Mouse (Mus musculus): ENCODE results near the gene Chat. TPM values are rescaled to one million over a fixed set of nuclear protein-coding genes. Genes with fewer than 3 reads are reported as not detected.

The Chat gene
- 1.2 and 1.5 TPM in 2 replicates for polyA plus RNA-seq (2021; fragmentation: Nextera tagmentation)
- long read RNA-seq, experiment 1, partial matches to known transcripts, result 44 of 51 reads
- long read RNA-seq, experiment 1, other reads (novel, unspliced or antisense), result 7 of 51 reads
- long read RNA-seq, experiment 2, partial matches to known transcripts, result 0 of 4 reads
- long read RNA-seq, experiment 2, other reads (novel, unspliced or antisense), result 4 of 4 reads

DNA sequence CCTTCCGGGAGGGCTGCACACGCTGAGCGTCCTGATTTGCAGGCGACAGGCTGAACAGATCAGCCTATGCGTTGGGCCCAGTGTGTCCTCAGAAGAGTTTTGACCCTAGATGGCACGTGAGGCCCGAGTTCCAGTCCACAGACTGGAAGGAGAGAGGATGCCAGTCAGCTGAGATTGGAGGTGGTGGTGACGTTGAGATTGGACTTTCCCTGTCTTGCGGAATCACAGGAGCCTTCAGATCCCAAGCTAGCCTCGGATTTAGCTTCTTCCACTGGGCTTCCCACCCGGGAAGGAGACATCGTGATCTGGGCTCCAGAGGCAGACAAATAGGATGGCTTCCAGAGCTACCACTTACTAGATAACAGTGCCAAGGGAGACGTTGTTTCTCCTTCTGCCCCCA, at the start of gene Chat:
Gene Chat, minus strand, starts transcription at position 101 of the 400 bp plus-strand sequence.

DNA sequence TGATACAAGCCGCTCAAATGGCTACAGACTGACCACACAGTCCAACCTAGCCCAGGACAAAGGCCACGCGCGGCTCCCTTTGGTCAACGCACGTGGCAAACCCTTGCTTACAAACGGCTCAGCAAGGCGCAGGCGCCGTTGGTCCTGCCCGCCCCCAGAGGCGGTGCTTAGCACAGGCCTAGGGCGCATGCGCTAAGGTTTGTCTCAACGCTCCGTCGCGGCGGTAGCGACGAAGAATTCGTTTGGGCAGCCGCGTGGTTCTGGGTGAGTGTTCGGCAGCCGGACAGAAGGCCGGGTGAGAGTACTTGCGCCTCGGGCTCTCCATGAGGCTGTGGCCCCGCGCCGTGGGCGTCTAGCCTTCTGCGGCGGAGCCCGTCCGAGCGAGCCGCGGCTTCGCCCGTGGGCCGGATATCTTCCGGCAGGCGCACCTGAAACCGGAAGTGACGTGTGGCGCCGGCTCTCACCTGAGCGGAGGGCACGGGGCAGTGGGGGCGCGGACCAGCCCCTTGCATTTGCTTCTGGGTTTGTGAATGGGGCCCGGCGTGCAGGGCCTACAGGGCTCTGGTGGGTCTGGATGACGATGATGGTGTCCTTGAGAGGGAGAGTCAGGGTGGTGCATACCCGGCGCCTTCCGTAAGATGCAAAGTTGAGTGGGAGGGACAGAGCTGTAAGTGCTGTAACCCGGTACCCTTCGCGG, 47.7 kb upstream of the Chat start, which contains the start of gene Ercc6:
Gene Ercc6, plus strand, starts transcription at position 186 of the 697 bp plus-strand sequence.

DNA sequence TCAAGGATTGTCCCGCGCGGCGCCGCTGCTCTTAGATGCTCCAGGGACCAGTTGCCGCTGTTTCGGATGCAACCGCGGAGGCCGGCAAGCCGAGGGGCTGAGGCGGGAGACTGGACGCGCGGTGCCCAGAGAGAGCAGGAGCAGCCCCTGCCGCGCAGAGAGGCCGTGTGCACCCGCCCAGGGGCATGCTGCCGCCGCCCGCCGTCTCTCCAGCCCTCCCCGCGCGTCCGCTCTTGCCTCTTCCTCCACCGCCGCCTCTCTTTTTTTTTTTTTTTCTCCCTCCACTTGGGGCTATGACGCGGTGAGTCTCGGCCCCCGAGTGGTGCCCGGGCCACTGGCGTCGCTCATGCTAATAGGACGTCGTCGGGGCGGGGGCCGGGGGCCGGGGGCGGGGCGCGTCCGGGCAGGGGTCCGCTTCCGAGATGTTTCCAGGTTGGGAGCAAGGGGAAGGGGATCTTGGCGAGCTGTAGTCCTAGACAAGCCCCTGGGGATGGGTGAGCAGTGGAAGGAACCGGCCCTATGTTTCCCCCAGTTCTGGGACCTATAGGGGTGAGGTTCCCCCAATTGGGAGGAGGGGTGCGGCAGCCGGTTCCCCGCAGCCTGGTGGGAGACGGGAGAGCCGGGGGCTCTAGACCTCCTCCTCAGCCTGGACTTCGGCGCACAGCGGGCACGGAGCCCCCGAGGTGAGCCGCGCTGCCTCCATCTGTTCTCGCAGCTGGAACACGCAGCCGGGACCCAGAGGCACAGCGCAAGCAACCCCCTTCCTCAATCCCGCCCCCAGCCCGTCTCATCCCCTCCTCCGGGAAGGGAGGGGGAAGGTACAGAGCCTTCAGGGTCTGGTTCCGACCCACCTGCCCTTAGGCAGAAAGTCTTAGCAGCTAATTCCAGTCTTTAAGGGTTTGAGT, 936 bp downstream of the Chat start, which contains the start of gene Slc18a3:
Gene Slc18a3, minus strand, starts transcription at position 250 of the 905 bp plus-strand sequence.

DNA sequence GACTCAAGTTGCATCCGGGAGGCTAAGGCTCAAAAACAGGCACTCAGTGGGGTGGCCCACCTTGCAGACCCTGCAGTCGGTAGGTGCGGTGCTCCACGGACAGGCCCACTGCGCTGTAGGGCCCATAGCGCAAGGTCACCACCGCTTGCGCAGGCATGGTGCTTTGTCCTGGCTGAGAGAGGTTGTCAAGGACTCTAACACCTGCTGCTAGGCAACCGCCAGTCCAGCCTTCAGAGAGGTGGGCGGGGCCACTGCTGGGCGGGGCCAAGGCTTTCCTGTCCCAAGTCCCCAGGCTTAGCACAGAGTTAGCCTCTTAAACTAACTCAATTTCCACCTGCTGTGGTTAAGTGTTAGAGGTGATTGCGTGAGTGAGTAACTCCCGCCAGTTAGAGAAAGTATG, 77.6 kb downstream of the Chat start, which contains the start of gene 1700024G13Rik:
Gene 1700024G13Rik, minus strand, starts transcription at position 196 of the 400 bp plus-strand sequence.

Other genes starting within 250 kb of the Chat start
- 62.2 and 85.5 TPM in 2 replicates for gene Ogdhl, start 144.0 kb downstream of the Chat start, polyA plus RNA-seq (2021; fragmentation: Nextera tagmentation)
- 0.45 and 1.2 TPM in 2 replicates for gene 1700024G13Rik, start 77.6 kb downstream of the Chat start, polyA plus RNA-seq (2021; fragmentation: Nextera tagmentation)
- gene Slc18a3, start 1.1 kb downstream of the Chat start, polyA plus RNA-seq (2021; fragmentation: Nextera tagmentation), result 1.2 and 1.3 TPM in 2 replicates
- 1.2 and 1.8 TPM in 2 replicates for gene Ercc6, start 47.5 kb upstream of the Chat start, polyA plus RNA-seq (2021; fragmentation: Nextera tagmentation)
- gene Prrxl1, start 133.4 kb upstream of the Chat start, polyA plus RNA-seq (2021; fragmentation: Nextera tagmentation), result 0.04 TPM in 1 of 2 replicates, not detected in the other
- gene 3425401B19Rik, start 219.3 kb upstream of the Chat start, polyA plus RNA-seq (2021; fragmentation: Nextera tagmentation), result 0.06 and 0.21 TPM in 2 replicates